Mouse (Mus musculus) cerebellum, adult 18-20 months (tissue): ENCODE results near the gene U2af1l4.

Source experiments
- DNase-seq, 2 experiments: peaks; one replicate each; pipeline ENCODE4 v3.0.0; 2021

The U2af1l4 gene

GRCm38 (mm10) chr7:30563117-30563905 lies at the start of gene U2af1l4, which contains the start of the genes Gm49396 and Psenen:
Gene U2af1l4, plus strand, starts transcription at chr7:30563301.
Gene Gm49396, plus strand, starts transcription at chr7:30563344.
Gene Psenen, minus strand, starts transcription at chr7:30563627.
- peak; percentile 95 to 97 for DNase-seq

GRCm38 (mm10) chr7:30515003-30515760 lies 47.9 kb upstream of the U2af1l4 start:
- DNase-seq: no peak

GRCm38 (mm10) chr7:30518325-30518724 lies 44.8 kb upstream of the U2af1l4 start:
- DNase-seq: no peak

GRCm38 (mm10) chr7:30520396-30520795 lies 42.7 kb upstream of the U2af1l4 start:
- DNase-seq: peak in 1 of 2 experiments; percentile 31

- DNase-seq: peak; percentile 60 to 63
Measured at GRCm38 (mm10) chr7:30520856-30521255, 42.2 kb upstream of the U2af1l4 start.

- no peak for DNase-seq
Measured at GRCm38 (mm10) chr7:30522871-30523270, 40.2 kb upstream of the U2af1l4 start.

GRCm38 (mm10) chr7:30524487-30524886 lies 38.6 kb upstream of the U2af1l4 start:
- no peak for DNase-seq

GRCm38 (mm10) chr7:30525954-30526353 lies 37.1 kb upstream of the U2af1l4 start:
- no peak for DNase-seq

- no peak for DNase-seq
Measured at GRCm38 (mm10) chr7:30526399-30526798, 36.7 kb upstream of the U2af1l4 start.

GRCm38 (mm10) chr7:30526981-30527380 lies 36.1 kb upstream of the U2af1l4 start:
- DNase-seq: no peak

- DNase-seq: no peak
Measured at GRCm38 (mm10) chr7:30531291-30531815, 31.7 kb upstream of the U2af1l4 start.

- no peak for DNase-seq
Measured at GRCm38 (mm10) chr7:30532931-30533330, 30.2 kb upstream of the U2af1l4 start.

GRCm38 (mm10) chr7:30533941-30534632 lies 29.0 kb upstream of the U2af1l4 start:
- peak in 1 of 2 experiments; percentile 36 for DNase-seq

GRCm38 (mm10) chr7:30534633-30535577 lies 28.2 kb upstream of the U2af1l4 start, which contains the start of gene Arhgap33:
Gene Arhgap33, minus strand, starts transcription at chr7:30535060.
- DNase-seq: peak; percentile 96 to 97

GRCm38 (mm10) chr7:30540572-30540971 lies 22.5 kb upstream of the U2af1l4 start:
- no peak for DNase-seq

GRCm38 (mm10) chr7:30544327-30544726 lies 18.8 kb upstream of the U2af1l4 start:
- DNase-seq: no peak

GRCm38 (mm10) chr7:30549880-30550279 lies 13.2 kb upstream of the U2af1l4 start:
- DNase-seq: no peak

- no peak for DNase-seq
Measured at GRCm38 (mm10) chr7:30550603-30551002, 12.5 kb upstream of the U2af1l4 start.

GRCm38 (mm10) chr7:30551445-30552101 lies 11.5 kb upstream of the U2af1l4 start:
- DNase-seq: no peak

- peak; percentile 95 to 98 for DNase-seq
Measured at GRCm38 (mm10) chr7:30552102-30553020, 10.7 kb upstream of the U2af1l4 start, which contains the start of the genes Hspb6 and Proser3. Gene Hspb6, plus strand, starts transcription at chr7:30552178. Gene Proser3, minus strand, starts transcription at chr7:30552299.
